Mouse (Mus musculus) liver, adult (tissue): ENCODE measurements around the gene Coro1b.

Experiments
- GATA4 ChIP-seq: IDR thresholded peaks from 2 replicates; pipeline ENCODE4 v1.6.1; 2014; ENCODE audit warnings: mild to moderate bottlenecking, low read length; ENCODE audit not compliant: insufficient replicate concordance

Gene Coro1b

GRCm38 (mm10) chr19:4130106-4130505 is 18.3 kb upstream of the Coro1b start:
- no peak for TF ChIP-seq GATA4

DNA sequence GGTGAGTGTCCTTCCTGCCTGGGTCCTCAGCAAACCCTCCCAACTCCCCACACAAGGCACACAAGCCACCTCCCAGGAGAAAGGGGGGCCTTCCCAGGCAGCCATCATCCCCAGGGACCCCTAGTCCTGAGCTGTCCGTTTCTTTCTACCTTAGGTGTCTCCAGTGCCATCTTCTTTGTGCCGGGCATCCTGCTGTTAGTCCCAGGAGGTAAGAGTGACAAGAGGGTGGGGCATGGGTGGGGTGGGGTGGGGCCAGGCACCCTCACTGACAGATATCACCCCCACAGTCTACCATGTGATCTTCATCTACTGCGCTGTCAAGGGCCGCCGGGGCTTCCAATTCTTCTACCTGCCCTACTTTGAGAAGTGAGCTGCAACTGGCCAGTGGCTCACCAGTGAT is 17.3 kb upstream of the Coro1b start:
- no peak for TF ChIP-seq GATA4

- TF ChIP-seq GATA4 = no peak
Observed at GRCm38 (mm10) chr19:4131768-4132167, 16.7 kb upstream of the Coro1b start.

- no peak for TF ChIP-seq GATA4
Observed at GRCm38 (mm10) chr19:4134354-4134753, 14.1 kb upstream of the Coro1b start.

DNA sequence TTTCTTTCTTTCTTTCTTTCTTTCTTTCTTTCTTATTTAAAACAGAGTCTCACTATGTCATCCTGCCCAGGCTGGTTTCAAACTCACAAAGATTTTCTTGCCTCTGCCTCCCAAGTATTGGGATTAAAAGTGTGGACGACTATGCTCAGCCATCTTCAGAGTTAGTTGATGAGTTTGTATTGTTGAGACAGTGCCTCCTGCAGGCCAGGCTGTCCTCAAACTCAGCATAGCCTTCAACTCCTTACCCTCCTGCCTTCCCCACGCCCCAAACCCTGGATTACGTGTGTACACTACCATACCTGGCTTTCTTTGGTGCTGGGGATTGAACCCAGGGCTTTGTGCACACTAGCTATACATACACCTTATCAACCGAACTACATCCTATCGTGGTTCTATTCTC is 12.0 kb upstream of the Coro1b start:
- TF ChIP-seq GATA4 = no peak

- no peak for TF ChIP-seq GATA4
Observed at GRCm38 (mm10) chr19:4137913-4138312, 10.5 kb upstream of the Coro1b start.

GRCm38 (mm10) chr19:4139446-4139845 is 9.0 kb upstream of the Coro1b start, which contains the start of gene Gpr152:
TSS of gene Gpr152 (plus strand) at chr19:4139787.
- TF ChIP-seq GATA4 = no peak

DNA sequence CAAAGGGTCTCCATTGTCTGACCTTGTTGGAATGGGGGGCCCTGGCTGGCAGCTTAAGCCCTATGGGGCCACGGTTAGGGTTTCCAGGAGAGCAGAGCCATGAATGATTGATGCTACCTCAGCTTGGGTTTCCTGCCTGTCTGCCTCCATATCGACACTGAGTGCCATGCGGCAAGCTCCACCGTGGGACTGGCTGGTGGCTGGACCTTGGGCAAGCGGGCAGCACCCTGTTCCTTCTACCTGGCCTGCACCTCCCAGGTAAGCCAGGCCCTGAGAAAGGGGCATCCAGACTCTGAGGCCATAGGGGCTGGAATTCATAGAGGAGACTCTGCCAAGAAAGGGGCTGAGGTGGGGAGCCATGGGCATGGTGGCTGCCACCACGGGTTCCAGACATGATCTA is 8.3 kb upstream of the Coro1b start:
- no peak for TF ChIP-seq GATA4

GRCm38 (mm10) chr19:4142416-4143173 is 5.8 kb upstream of the Coro1b start:
- TF ChIP-seq GATA4 = no peak

DNA sequence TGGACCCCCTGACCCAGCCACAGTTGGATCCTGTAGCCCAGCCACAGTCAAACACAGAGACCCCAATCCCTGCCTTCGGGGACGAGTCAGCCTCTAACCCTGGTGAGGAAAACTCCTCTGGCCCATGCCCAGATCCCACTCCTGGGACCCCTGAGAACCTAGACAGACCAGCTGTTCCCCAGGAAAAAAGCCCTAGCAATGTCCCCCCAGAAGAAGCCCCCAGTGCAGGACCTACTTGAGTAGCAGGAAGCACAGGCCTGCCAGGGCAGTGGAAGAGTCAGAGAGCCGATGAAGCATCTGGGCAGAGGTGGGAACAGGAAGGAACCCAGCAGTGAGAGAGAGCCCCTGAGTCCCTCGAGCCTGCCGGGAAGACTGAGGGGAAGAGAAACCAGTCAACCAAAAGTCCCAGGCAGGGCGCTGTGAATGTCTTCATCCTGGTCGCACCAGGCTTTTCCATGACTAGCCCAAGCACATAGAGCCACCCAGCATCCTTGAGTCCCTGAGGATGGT is 4.6 kb upstream of the Coro1b start, which contains the start of gene Cabp4:
Cabp4 (minus strand) TSS at position 275 of the 510 bp plus-strand sequence.
- TF ChIP-seq GATA4 = no peak

DNA sequence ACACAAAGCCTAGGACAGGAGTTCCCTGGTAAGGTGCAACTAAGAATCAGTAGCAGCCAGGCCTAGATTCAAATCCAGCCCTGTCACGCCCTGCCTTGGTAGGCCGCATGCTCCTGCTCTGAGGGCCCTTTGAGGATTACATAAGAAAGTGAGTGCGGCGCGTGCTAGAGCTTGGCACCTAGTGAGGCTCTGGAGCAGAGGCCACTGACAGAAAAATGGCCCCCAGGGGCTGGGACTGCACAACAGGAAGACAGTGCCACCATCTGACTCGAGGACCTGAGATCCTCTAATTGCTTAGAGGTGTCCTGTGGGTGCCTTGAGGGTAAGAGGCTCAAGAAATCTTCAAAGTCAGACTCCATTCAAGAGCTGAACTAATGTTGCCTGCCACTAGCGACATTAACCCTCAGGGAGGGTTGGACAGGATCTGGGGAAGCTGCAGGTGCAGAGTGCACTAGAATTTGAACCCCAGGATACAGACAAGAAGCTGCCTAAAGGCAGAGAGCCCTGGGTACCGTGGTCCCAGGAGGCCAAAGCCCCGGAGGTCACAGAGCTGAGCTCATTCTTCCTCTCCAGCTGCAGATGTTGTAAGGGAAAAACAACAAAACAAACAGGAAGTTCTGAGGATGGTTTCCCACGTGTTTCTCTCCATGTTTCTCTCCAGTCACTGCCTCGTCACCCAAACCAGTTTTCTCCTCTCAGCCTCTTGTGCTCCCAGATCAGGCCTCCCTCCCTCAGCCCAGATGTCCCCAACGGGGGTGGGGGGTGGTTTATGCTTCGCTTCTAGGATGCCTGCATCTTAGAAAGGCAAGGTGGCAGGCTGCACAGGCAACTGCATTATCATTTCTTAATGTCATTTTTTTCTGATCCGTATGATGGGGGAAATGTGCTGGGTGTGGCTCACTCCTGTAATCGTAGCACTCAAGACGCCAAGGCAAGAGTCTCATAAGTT is 3.6 kb upstream of the Coro1b start:
- TF ChIP-seq GATA4 = no peak

DNA sequence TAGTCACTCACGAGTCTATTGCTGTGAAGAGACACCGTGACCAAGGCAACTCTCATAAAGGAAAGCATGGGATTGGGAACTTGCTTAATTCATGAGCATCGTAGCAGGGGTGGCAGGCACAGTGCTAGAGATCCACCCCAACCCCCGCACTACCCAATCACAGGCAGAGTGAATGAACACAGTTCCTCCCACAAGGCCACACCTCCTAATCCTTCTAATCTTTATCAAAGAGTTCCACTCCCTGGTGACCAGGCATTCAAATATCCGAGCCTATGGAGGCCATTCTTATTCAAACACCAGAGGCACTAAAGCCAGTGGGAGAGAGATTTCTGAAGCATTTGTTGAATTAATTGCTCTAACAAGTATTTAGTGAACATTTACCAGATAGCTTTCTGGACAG is 2.5 kb upstream of the Coro1b start:
- TF ChIP-seq GATA4 = no peak

- TF ChIP-seq GATA4 = no peak
Observed at GRCm38 (mm10) chr19:4146366-4147021, 1.9 kb upstream of the Coro1b start.

DNA sequence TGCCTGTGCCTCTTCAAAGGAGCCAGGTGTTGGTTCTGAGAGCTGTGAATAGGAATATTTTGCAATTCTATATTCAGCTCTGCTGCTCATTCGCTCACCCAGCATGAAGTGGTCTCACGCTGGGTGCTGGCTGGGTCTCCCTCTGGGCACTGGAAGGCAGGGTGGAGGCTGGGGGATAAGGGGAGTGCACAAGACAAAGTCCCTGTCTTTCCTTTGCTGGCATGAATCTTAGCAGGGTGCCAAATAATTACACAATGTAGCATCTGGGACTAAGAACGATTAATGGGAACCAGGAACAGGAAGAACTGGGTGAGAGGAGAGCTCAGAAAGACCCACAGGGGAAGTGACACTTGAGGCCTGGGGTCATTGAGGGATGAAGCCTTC is 1.4 kb upstream of the Coro1b start:
- no peak for TF ChIP-seq GATA4

DNA sequence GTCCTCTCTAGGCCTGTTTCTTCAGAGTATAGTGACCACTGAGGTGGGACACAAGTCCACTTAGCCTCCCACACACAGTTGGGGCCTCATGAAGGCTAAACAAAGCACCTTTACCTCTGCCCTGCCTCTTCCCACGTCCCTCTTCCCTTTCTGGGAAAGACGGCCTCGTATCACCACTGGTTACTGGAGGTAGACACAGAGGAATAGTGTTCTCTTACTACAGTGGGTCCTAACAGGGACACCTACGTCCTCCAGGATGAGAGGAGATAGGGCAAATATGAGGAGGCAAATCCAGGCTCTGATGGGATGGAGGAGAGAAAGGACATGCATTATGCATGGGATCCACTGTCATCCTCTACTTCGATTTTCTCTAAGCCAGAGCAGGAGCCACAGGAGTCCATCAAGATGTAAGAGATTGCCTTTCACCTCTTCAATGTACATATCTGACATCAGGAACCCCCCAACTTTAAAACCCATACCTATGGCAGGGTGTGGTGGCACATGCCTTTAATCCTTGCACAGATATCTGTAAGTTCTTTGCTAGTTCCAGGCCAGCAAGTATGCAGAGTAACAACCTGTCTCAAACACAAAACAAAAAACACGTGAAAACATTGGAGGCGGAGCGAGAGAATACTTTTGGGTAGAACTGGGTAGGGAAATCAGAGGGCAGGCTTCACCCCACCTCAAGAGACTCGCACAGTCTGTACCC is 483 bp upstream of the Coro1b start:
- no peak for TF ChIP-seq GATA4
